Mouse (Mus musculus) forebrain, embryonic 12.5 days (tissue): ENCODE measurements at regions not wholly inside any gene's neighbourhood (a gene's known extent, or its start where the extent isn't known, plus 50 kb on each side); places are given as distances from the start of the nearest gene placed in this dataset.
A peak's percentile ranks its signal among the peaks of the same experiment; 100 is the strongest.
"Not testable (repeated sequence)": the region's sequence is repeated elsewhere in the genome, so short reads cannot be mapped to it uniquely, and the experiment has no call there.

ENCODE experiments used
- ATAC-seq: fragments of 200-750 bp; cut with Nextera tagmentation; 2 replicates; pipeline ENCODE4 v1.8.0; 2017; ENCODE audit warnings: moderate TSS enrichment; ENCODE audit not compliant: low FRiP score
- H3K27ac ChIP-seq: fragments of 300-500 bp; sonication (generic); 2 replicates; pipeline ENCODE4 v1.5.1; 2016; ENCODE audit warnings: mild to moderate bottlenecking
- H3K27me3 ChIP-seq: fragments of 300-500 bp; sonication (generic); 2 replicates; pipeline ENCODE4 v1.6.1; 2016; ENCODE audit warnings: mild to moderate bottlenecking
- H3K36me3 ChIP-seq: fragments of 300-500 bp; sonication (generic); replicated peaks from 2 replicates; pipeline ENCODE4 v1.6.1; 2016; ENCODE audit warnings: mild to moderate bottlenecking
- H3K4me1 ChIP-seq: fragments of 300-500 bp; sonication (generic); 2 replicates; pipeline ENCODE4 v1.6.1; 2016
- H3K4me2 ChIP-seq: fragments of 300-500 bp; sonication (generic); 2 replicates; pipeline ENCODE4 v1.6.1; 2016; ENCODE audit warnings: mild to moderate bottlenecking, moderate library complexity
- H3K4me3 ChIP-seq: fragments of 300-500 bp; sonication (generic); replicated peaks from 2 replicates; pipeline ENCODE4 v1.5.1; 2016; ENCODE audit warnings: mild to moderate bottlenecking
- H3K9ac ChIP-seq: fragments of 300-500 bp; sonication (generic); 2 replicates; pipeline ENCODE4 v1.6.1; 2016; ENCODE audit warnings: mild to moderate bottlenecking
- H3K9me3 ChIP-seq: fragments of 300-500 bp; sonication (generic); 2 replicates; pipeline ENCODE4 v1.6.1; 2016
- WGBS: fragments of 180-500 bp; shearing (Covaris S2); methylation state at CpG from one replicate; pipeline ENCODE4 v1.1.7; 2016; 5-methylcytosine and 5-hydroxymethylcytosine counted together

- Histone ChIP-seq H3K4me1 (no peaks in the 10 kb centered on the region), H3K4me3 (no peak overlapping the region), H3K27ac (no peak overlapping the region), H3K9ac (no peak overlapping the region), H3K36me3 (no peaks in the 10 kb centered on the region), H3K9me3 (no peaks in the 10 kb centered on the region), H3K27me3 (no peaks in the 10 kb centered on the region), H3K4me2 (no peak overlapping the region)
- ATAC-seq: no peak
- WGBS: 86% methylated on average over 2 of the region's 2 CpGs
Observed at GRCm38 (mm10) chr10:99584855-99585254, 174.6 kb downstream of the Csl start.

- no peaks in the 10 kb centered on the region for H3K9me3 ChIP-seq
- H3K4me3 ChIP-seq: no peak overlapping the region
- ATAC-seq: no peak; the same call in 1 of the 2 replicates
- H3K27me3 ChIP-seq: no peaks in the 10 kb centered on the region
- no peak overlapping the region for H3K9ac ChIP-seq
- H3K4me1 ChIP-seq: peaks cover 3% of the 10 kb centered on the region; the same call in 1 of the 2 replicates
- 66% methylated on average over 9 of the region's 9 CpGs for WGBS
- H3K36me3 ChIP-seq: no peaks in the 10 kb centered on the region
- H3K4me2 ChIP-seq: no peak overlapping the region
- no peak overlapping the region for H3K27ac ChIP-seq
Observed at GRCm38 (mm10) chr10:99592220-99592619, 167.2 kb downstream of the Csl start.

- Histone ChIP-seq H3K4me3 (no peak overlapping the region), H3K9ac (no peak overlapping the region), H3K4me1 (peaks cover 3% of the 10 kb centered on the region; the same call in 1 of the 2 replicates), H3K4me2 (no peak overlapping the region), H3K9me3 (no peaks in the 10 kb centered on the region), H3K27me3 (no peaks in the 10 kb centered on the region), H3K36me3 (no peaks in the 10 kb centered on the region), H3K27ac (no peak overlapping the region)
- ATAC-seq: no peak
- WGBS: 89% methylated on average over 14 of the region's 14 CpGs
Observed at GRCm38 (mm10) chr10:99595659-99596058, 163.8 kb downstream of the Csl start.

GRCm38 (mm10) chr10:99599142-99600120 is 160.0 kb downstream of the Csl start:
- Histone ChIP-seq H3K9ac (peak overlapping the region; percentile 49), H3K4me3 (peak overlapping the region; percentile 42), H3K4me2 (peak overlapping the region; percentile 52)
- not testable (repeated sequence) for H3K27ac ChIP-seq, H3K36me3 ChIP-seq, H3K4me1 ChIP-seq, H3K27me3 ChIP-seq, H3K9me3 ChIP-seq
- peak; percentile 67; the same call in 1 of the 2 replicates for ATAC-seq
- 47% methylated on average over 25 of the region's 34 CpGs for WGBS

GRCm38 (mm10) chr10:99602331-99602730 is 157.1 kb downstream of the Csl start:
- Histone ChIP-seq H3K27me3 (no peaks in the 10 kb centered on the region), H3K4me2 (no peak overlapping the region), H3K9ac (no peak overlapping the region), H3K4me3 (no peak overlapping the region), H3K36me3 (no peaks in the 10 kb centered on the region), H3K9me3 (no peaks in the 10 kb centered on the region), H3K4me1 (no peaks in the 10 kb centered on the region), H3K27ac (no peak overlapping the region)
- WGBS: 82% methylated on average over 5 of the region's 5 CpGs
- ATAC-seq: no peak

- no peak overlapping the region for H3K4me2 ChIP-seq
- no peaks in the 10 kb centered on the region for H3K27me3 ChIP-seq
- H3K36me3 ChIP-seq: no peaks in the 10 kb centered on the region
- H3K9ac ChIP-seq: no peak overlapping the region
- no peak overlapping the region for H3K4me3 ChIP-seq
- no peak overlapping the region for H3K27ac ChIP-seq
- WGBS: 94% methylated on average over 1 of the region's 1 CpGs
- no peaks in the 10 kb centered on the region for H3K4me1 ChIP-seq
- ATAC-seq: no peak
- H3K9me3 ChIP-seq: no peaks in the 10 kb centered on the region
Observed at GRCm38 (mm10) chr10:99604172-99604571, 155.3 kb downstream of the Csl start.

- Histone ChIP-seq H3K4me1 (no peaks in the 10 kb centered on the region), H3K9me3 (no peaks in the 10 kb centered on the region), H3K4me2 (no peak overlapping the region), H3K4me3 (no peak overlapping the region), H3K9ac (no peak overlapping the region), H3K27me3 (no peaks in the 10 kb centered on the region), H3K36me3 (no peaks in the 10 kb centered on the region), H3K27ac (no peak overlapping the region)
- 82% methylated on average over 10 of the region's 10 CpGs for WGBS
- no peak for ATAC-seq
Observed at GRCm38 (mm10) chr10:99608477-99608876, 151.0 kb downstream of the Csl start.

DNA sequence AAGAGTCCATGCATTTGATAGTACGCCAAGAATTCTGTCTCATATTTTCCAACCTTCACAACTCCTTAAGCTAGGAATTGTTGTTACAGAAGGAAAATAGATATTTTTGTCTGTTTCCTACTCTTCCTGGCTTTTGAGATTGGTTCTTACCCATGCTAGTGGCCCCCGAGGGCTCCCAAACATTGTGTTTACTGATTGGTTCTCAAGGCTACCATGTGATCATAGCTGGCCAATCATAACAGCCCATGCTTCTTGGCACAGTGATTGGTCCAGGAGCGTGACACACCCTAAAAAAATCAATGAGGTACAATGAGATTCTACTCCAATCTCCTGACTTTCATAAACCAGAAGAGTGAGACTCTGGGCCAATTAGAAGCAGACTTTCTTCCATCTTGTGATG is 150.0 kb downstream of the Csl start:
- no peak for ATAC-seq
- H3K4me2 ChIP-seq: no peak overlapping the region
- 92% methylated on average over 3 of the region's 3 CpGs for WGBS
- H3K9me3 ChIP-seq: no peaks in the 10 kb centered on the region
- H3K9ac ChIP-seq: no peak overlapping the region
- H3K27ac ChIP-seq: no peak overlapping the region
- no peaks in the 10 kb centered on the region for H3K4me1 ChIP-seq
- no peaks in the 10 kb centered on the region for H3K36me3 ChIP-seq
- H3K27me3 ChIP-seq: no peaks in the 10 kb centered on the region
- no peak overlapping the region for H3K4me3 ChIP-seq

- no peak overlapping the region for H3K9ac ChIP-seq
- no peak overlapping the region for H3K4me3 ChIP-seq
- no peak for ATAC-seq
- no peaks in the 10 kb centered on the region for H3K36me3 ChIP-seq
- H3K4me2 ChIP-seq: no peak overlapping the region
- H3K27ac ChIP-seq: no peak overlapping the region
- no peaks in the 10 kb centered on the region for H3K9me3 ChIP-seq
- no peaks in the 10 kb centered on the region for H3K4me1 ChIP-seq
- WGBS: 96% methylated on average over 4 of the region's 4 CpGs
- no peaks in the 10 kb centered on the region for H3K27me3 ChIP-seq
Observed at GRCm38 (mm10) chr10:99610890-99611289, 148.6 kb downstream of the Csl start.

- no peak overlapping the region for H3K9ac ChIP-seq
- H3K36me3 ChIP-seq: no peaks in the 10 kb centered on the region
- no peaks in the 10 kb centered on the region for H3K4me1 ChIP-seq
- no peak overlapping the region for H3K27ac ChIP-seq
- no peak overlapping the region for H3K4me2 ChIP-seq
- WGBS: 74% methylated on average over 7 of the region's 7 CpGs
- H3K4me3 ChIP-seq: no peak overlapping the region
- H3K27me3 ChIP-seq: no peaks in the 10 kb centered on the region
- no peak for ATAC-seq
- no peaks in the 10 kb centered on the region for H3K9me3 ChIP-seq
Observed at GRCm38 (mm10) chr10:99614392-99615249, 144.8 kb downstream of the Csl start.

DNA sequence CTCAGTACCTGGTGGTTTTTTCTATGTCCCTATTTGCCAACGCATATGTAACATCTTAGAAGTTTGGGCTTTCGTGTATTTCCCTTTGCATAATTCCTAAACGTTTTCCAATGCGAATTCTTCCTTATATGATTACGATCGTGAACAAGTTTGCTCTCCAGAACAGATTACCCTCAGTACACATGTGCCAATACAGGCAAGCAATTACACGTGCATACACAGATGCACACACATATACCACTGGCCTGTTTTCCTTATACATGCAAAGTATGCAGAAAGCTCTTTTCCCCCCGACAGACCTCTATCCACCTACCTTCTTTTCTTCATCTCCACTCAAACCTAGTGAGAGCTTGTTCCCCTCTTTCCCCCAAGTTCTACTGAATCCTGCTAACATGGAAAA is 144.1 kb downstream of the Csl start:
- Histone ChIP-seq H3K27me3 (no peaks in the 10 kb centered on the region), H3K9me3 (no peaks in the 10 kb centered on the region), H3K4me2 (no peak overlapping the region), H3K4me3 (no peak overlapping the region), H3K27ac (no peak overlapping the region), H3K4me1 (no peaks in the 10 kb centered on the region), H3K36me3 (no peaks in the 10 kb centered on the region), H3K9ac (no peak overlapping the region)
- 85% methylated on average over 8 of the region's 8 CpGs for WGBS
- no peak for ATAC-seq

- 17% methylated on average over 6 of the region's 6 CpGs for WGBS
- peak; percentile 79 for ATAC-seq
- Histone ChIP-seq H3K9ac (no peak overlapping the region), H3K4me1 (no peaks in the 10 kb centered on the region), H3K27me3 (no peaks in the 10 kb centered on the region), H3K9me3 (no peaks in the 10 kb centered on the region), H3K27ac (no peak overlapping the region), H3K4me2 (no peak overlapping the region), H3K36me3 (no peaks in the 10 kb centered on the region), H3K4me3 (no peak overlapping the region)
Observed at GRCm38 (mm10) chr10:99615779-99616178, 143.7 kb downstream of the Csl start.
